Mouse (Mus musculus) G1E-ER4 (cell line): Measurements from ENCODE around the gene Nudt14. TPM values are rescaled to one million over a fixed set of nuclear protein-coding genes. Genes with fewer than 3 reads are reported as not detected.

Experiments
- GATA1 ChIP-seq: IDR thresholded peaks from one replicate; pipeline ENCODE4 v1.8.0; 2012; ENCODE audit warnings: low read length, inconsistent platforms
- polyA plus RNA-seq: library from polyadenylated mRNA; stranded (reverse); fragments of >175 nt; gene quantifications from 2 replicates; pipeline ENCODE4 v1.2.3, GENCODE M21; 2012

Nudt14 gene
- polyA plus RNA-seq, 1 experiment = 13.5 TPM

DNA sequence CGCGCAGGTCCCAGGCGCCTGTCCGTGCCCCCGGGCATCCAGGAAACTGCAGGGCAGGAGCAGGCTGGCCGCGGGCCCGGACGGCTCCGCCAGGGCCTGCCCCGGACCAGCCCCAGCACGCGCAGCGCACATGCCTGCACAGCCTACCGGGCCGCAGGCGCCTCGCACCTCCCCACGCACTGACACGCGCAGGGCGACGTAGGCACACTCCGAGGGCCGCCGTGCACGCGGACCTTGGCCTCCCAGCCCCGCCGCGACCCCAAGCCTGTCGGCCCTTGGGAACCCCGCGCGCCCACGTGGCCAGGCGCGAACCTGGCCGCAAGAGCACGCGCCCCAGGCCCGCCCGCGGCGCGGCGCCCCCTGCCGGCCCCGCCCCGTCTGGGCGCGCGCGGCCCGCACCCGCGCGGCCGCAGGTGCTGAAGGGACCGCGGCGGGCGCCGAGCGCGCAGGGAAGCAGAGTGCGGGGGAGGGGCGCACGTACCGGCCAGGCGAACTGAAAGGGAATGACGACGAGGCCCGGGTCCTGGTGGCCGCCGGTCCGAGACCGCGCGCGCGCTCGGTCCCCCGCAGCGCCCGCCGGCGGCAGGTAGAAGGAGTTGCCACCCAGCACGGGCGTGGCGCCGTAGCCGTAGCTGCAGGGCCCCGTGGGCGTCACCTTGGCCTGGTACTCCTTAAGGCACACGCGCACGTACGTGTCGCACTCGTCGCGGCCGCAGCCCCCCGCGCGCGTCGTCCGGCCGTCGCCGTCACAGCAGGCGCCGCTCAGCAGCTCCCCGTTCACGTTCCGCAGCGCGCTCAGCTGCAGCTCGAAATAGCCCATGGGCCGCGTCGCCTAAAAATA is 13.3 kb downstream of the Nudt14 start:
- no peak for TF ChIP-seq GATA1

DNA sequence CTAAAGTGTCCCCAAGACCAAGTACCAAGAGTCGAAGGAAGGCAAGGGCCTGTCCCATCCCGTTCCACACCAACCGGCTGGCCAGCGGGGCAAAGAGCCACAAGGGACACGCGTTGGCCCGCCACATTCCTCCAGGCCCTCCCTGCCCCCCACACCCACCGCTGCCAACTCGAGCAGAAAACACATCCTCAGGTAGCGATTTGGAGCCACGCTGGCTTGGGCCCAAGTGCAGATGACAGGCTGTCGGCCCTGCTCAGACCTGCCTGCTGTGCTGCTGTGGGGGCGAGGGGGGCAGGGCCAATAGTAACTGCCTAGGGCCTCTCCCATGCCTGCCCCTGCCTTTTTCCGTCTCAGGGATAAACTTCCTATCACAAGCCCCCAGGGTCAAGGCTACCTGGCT is 14.7 kb downstream of the Nudt14 start:
- no peak for TF ChIP-seq GATA1

DNA sequence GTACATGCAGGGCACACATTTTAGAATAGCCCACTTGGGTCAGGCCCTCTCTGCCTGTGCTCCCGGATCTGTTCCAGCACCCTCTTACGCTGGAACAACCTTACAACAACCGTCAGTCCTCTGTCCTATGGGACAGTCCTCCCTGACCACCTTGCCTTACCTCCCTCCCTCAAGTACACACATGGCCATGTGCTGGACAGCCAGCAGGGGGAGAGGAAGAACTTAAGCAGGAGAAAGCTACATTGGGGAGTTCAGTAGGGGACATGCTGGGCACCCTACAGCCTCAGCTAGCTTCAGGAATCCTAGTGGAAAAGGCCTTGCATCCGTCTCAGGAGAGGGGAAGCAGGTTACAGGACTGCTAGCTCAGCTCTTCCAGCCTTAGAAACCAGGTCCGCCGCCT is 16.0 kb downstream of the Nudt14 start:
- no peak for TF ChIP-seq GATA1

DNA sequence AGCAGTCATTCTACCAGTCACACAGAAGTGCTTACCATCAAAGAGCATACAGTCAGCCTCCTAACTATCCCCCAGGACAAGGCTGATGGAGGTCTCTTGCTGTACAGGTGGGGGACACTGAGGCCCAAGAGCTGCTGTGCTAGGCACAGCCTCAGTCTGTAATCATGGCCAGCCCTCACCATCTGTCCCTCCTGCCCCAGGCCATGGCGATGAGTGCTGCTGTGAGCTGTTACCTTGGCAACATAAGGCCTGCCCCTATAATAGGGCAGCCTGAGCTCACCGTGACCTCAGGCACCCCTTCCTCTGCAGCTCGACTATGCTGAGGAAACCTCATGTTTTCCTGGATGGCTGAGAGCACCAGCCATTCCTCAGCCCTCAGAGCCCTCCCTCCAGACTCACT is 19.4 kb downstream of the Nudt14 start:
- no peak for TF ChIP-seq GATA1

DNA sequence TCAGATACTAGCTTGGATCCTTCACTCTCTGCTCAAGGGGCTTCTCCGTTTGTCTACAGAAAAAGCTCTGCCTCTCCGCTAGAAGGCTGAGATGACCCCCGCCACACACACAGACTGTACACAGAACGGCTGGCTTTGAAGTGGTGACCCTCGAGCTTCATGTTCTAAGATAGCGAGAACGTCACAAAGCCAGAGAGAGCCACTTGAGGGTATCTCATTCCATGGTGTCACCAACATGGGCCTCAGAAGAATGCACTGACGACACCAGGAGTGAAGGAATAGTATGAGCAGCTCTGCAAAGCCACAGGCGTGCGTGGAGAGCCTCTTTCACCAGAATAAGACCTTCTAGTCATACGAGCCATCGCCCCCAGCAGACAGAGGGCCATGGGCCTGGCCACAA is 20.4 kb downstream of the Nudt14 start:
- TF ChIP-seq GATA1 = no peak

DNA sequence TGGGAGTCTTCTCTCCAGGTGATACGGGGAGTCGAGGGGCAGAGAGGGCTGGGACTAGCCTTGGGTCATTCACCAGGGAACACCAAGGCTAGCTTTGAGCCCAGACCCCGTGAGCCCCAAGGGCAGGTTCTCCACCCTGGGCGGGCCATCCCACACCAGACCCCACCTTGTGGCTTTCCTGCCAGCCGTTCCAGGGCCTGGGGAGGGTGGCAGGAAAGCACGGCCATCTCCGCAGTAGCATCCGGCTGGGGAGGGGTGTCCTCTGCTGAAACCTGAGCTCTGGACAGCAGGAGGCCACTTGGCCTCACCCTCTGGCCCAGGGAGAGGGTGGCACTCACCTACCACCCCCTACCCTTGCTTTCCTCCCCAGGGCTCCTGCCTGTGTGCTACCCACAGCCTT is 24.0 kb downstream of the Nudt14 start:
- no peak for TF ChIP-seq GATA1

DNA sequence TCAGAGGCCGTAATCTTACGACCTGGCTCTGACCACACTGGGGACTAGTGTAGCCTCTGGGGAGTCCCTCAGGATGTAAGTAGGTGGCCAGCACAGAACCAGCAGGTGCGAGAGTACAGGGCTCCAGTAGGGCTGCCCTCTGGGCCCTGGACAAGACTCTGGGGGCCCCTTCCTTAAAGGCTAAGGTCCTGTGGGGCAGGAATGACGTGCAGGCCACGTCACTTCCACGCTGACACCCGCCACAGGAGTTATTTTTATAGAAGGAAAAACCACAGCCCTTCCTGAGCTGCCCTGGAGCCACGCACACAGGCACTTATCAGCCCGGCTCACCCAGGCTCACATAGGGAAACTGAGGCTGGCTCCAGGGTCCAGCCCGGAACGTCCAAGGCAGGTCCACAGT is 24.4 kb downstream of the Nudt14 start:
- no peak for TF ChIP-seq GATA1

DNA sequence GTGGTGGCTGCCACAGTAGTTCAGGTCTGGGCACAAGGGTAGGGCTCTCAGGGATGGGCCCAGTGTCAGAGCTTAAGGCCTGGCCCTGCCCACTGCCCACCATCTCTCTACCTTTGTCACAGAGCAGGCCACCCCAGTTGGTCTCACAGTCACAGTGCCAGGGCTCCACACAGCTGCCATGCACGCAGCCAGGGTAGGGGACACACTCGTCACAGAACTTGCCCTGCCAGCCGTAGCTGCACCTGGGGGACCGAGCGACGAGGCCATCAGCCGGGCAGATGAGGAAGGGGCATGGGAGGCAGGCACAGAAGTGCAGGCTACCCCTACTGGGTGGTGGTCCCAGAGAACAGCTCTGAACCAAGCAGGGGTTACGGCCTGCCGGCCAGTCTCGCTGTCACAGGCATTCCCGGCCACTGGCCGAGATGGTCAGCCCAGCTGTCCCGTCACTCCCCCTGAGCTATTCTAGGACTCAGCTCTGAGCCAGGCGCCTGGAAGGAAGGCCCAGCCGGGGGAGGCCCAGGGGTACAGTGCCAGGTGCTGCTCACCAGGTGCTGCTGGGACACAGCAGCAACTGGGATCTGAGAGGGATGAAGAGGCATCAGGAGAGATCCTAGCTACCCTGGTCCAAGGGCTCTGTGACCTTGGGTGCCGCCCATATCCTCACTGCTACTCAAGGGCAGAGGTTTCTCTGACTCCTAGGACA is 25.1 kb downstream of the Nudt14 start:
- TF ChIP-seq GATA1 = no peak

DNA sequence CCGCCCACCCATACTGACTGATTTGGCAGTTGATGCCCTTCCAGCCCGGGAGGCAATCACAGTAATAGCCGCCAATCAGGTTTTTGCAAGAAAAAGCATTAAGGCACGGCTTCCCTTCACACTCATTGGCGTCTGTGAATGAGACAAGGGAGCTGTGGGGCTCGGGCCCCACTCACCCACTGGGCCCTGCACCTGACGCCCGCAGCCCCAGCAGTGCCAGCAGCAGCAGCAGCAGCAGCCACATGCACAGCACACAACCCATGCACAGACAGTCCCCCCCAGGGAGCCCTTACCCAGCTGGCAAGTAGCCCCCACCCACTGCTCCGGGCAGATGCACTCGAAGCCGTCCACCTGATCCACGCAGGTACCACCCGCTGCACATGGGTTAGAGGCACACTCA is 26.3 kb downstream of the Nudt14 start:
- TF ChIP-seq GATA1 = no peak

DNA sequence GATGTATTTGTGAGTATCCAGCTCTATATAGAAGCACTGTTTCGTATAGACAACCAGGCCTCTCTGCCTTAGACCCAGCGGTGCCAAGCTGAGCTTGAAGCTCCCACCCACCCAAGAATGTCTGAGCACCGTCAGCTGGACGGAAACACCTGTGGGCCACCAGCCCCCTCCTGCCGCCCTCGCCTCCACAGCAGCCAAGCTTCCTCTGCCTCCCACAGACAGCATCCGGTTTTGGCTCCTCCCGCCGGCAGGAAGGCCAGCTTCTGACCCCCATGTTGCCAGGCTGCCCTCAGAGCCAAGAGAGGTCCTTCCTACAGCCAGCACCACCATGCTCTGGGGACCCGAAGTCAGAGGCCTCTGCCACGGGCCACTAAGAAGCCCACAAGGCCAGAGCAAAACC is 27.4 kb downstream of the Nudt14 start:
- no peak for TF ChIP-seq GATA1

DNA sequence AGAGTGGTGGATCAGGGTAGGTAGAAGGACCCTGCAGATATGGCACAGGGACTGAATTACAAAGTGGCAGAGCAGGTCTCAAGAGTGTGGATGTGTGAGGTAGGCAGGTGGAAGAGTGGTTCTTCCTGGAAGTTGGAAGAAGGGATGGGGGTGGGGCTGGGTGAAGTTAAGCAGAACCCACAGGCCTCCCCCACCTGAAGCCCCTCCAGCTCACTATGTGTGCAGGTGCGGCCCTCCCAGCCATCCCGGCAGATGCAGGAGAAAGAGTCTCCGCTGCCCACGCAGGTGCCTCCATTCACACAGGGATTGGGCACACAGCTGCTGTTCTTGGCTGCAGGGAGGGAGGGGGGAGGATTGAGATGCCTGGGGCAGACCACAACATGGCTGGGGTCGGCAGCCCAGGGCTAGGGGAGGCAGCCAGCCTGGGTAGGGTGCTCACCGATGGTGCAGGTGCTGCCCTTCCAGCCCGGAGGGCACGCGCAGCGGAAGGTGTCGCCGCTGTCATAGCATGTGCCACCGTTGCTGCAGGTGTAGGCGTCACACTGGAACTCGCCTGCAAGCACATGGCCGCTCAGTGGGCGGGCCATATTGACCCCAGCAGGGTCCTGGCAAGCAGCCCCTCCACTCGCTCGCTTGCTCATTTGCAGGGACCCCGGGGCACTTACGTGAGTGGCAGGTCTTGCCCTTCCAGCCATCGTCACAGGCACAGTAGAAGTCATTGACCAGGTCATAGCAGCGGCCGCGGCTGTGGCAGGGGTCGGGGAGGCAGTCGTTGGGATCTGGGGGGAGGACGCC is 28.8 kb downstream of the Nudt14 start:
- no peak for TF ChIP-seq GATA1

DNA sequence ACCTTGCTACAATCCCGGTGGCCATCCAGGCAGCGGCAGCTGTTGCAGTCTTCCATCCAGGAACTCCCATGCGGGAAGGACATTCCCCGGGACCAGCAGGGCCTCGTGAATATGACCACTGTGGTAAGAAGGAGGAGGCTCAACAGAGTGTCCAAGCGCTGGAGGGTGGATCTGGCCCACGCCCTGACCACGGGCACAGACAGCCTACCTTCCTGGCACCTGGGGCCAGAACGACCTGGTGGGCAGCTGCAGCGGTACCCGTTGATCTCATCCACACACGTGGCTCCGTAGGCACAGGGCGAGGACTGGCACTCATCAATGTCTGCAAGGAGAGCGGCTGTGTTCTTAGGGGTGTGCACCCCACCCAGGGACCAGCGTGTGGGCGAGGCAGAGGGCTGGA is 30.2 kb downstream of the Nudt14 start:
- TF ChIP-seq GATA1 = no peak

DNA sequence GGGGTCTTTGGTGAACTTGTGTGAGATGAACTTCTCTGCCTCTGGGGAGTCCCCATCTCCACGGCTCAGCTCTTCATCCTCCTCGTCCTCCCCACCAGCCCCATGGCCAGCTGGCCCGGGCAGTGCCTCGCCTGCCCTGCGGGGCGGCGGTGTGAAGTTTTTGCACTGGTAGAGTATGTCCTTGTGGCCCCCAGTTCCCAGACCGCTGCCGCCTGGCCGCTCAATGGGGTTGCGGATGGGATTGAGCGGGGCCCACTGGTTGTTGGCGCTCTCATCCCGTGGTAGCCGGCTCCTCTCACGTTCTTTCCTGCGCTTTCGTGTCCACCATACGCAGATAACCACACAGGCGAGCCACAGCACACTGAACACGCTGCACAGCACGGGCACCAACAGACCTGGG is 32.9 kb downstream of the Nudt14 start:
- no peak for TF ChIP-seq GATA1

DNA sequence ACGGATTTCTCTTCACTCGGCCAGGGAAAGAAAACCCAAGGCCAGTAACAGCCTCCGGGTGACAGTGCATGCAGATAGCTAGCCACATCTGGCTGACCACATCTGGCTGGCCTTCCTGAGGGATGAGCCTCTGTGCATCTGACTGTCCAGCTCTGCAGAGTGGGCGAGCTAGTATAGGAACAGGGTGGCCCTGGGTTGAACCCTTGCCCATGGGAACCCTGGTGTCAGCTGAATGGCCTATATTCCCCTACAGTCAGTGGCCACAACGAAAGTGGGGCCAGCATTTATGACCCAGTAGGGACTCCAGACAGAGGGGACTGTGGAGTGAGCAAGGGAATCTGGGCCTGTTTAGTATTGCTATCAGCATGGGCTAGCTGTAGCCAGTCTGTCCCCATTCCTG is 36.9 kb downstream of the Nudt14 start:
- no peak for TF ChIP-seq GATA1

DNA sequence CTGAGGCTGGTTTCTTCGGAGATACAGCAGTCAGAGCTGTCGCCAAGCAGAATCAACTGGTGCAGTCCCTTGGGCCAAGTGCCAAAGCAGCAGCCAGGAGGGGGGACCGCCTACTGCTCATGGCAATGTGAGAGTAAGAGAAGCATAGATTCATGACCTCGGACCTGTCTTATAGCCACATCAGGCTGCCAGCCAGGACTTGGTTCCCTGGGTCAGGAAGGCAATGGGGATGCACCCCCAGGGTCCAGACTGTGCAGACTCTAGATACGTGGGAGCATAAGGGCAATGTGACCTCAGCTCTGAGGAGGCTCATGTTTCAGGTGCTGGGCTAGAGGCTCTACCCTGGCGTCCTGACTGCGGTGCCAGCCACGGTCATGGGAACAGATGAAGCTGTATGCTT is 38.0 kb downstream of the Nudt14 start:
- no peak for TF ChIP-seq GATA1

DNA sequence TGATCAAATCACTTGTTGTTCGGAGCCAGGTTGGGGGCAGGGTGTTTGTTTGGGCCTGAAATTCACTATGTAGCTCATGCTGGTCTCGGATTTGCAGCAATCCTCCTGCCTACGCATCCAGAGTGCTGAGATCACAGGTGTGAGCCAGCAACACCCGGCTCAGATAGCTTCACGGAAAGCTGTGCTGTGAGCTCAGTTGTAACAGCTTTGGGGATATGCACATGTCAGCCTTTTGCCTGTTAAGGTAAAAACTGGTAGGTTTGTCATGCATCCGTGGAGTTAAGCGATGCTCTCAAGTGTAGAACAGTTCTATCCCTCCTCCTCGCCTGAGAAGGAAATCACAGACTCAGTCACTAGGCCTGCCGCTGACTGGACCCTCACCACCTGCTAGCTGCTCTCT is 41.3 kb downstream of the Nudt14 start:
- no peak for TF ChIP-seq GATA1
